21 mouse cellular contexts compared by ENCODE assay signal in genomic region chr2:153860715-153861114, GRCm38 (mm10). TPM values are rescaled to one million over a fixed set of nuclear protein-coding genes. Genes with fewer than 3 reads are reported as not detected.
"Had no signal": no experiment of that assay in that cellular context is flagged by ENCODE, and none has a peak within 500 bp of the region (broad histone marks: within the 10 kb centered on the region; RNA-seq: fewer than 3 reads in every experiment).

No protein-coding gene starts in this region.

- ATAC-seq: liver, postnatal 0 days; midbrain, embryonic 13.5 days had no signal

- H3K27me3 ChIP-seq: liver, embryonic 13.5 days; neural tube, embryonic 15.5 days had no signal

- H3K4me1 ChIP-seq: liver, embryonic 13.5 days; midbrain, embryonic 13.5 days; neural tube, embryonic 15.5 days had no signal

- H3K4me3 ChIP-seq: layer of hippocampus, adult 2 months; liver, embryonic 13.5 days; midbrain, embryonic 13.5 days; neural tube, embryonic 15.5 days had no signal

- H3K4me2 ChIP-seq: liver, embryonic 13.5 days; midbrain, embryonic 13.5 days; neural tube, embryonic 15.5 days had no signal

- H3K27ac ChIP-seq: layer of hippocampus, adult 2 months; liver, embryonic 13.5 days; midbrain, embryonic 13.5 days; neural tube, embryonic 15.5 days had no signal

- DNase-seq: kidney, adult 8-10 months; kidney, postnatal 10 days; kidney, postnatal 4 days; liver; liver, embryonic 13.5 days; liver, postnatal 0 days; lung, postnatal 36 days; right cerebral cortex, adult 18-20 months; right cerebral cortex, postnatal 25 days; thymus, postnatal 4 days had no signal

- H3K9me3 ChIP-seq: liver, embryonic 13.5 days; midbrain, embryonic 13.5 days; neural tube, embryonic 15.5 days had no signal

- H3K9ac ChIP-seq: liver, embryonic 13.5 days; liver, postnatal 0 days; midbrain, embryonic 13.5 days; neural tube, embryonic 15.5 days had no signal

- H3K36me3 ChIP-seq: liver, embryonic 13.5 days; midbrain, embryonic 13.5 days; neural tube, embryonic 15.5 days had no signal

RNA-seq across cellular contexts. Expression of gene Sun5, which starts 10.2 kb away (rescaled TPM):
- total RNA-seq: layer of hippocampus, adult 2 months; layer of hippocampus, postnatal 10 days; left cerebral cortex, postnatal 36 days; megakaryocyte progenitor cell, adult 5-6 weeks; midbrain, postnatal 0 days had no signal
- polyA plus RNA-seq: liver, embryonic 13.5 days; liver, postnatal 0 days; lung, embryonic 16.5 days; midbrain, embryonic 13.5 days; midbrain, postnatal 0 days; neural tube, embryonic 11.5 days; neural tube, embryonic 15.5 days; small intestine, adult 2 months; stomach, embryonic 16.5 days had no signal

RNA-seq across cellular contexts. Expression of gene Bpifb2, which starts 14.1 kb away (rescaled TPM):
- total RNA-seq: layer of hippocampus, adult 2 months; layer of hippocampus, postnatal 10 days; left cerebral cortex, postnatal 36 days; megakaryocyte progenitor cell, adult 5-6 weeks had no signal
- polyA plus RNA-seq: liver, embryonic 13.5 days; liver, postnatal 0 days; lung, embryonic 16.5 days; midbrain, embryonic 13.5 days; neural tube, embryonic 11.5 days; neural tube, embryonic 15.5 days; small intestine, adult 2 months; stomach, embryonic 16.5 days had no signal

RNA-seq across cellular contexts. Expression of gene Bpifb6, which starts 39.5 kb away (rescaled TPM):
- total RNA-seq: layer of hippocampus, adult 2 months; layer of hippocampus, postnatal 10 days; left cerebral cortex, postnatal 36 days; megakaryocyte progenitor cell, adult 5-6 weeks had no signal
- polyA plus RNA-seq: liver, embryonic 13.5 days; liver, postnatal 0 days; lung, embryonic 16.5 days; midbrain, embryonic 13.5 days; midbrain, postnatal 0 days; neural tube, embryonic 11.5 days; small intestine, adult 2 months; stomach, embryonic 16.5 days had no signal

RNA-seq across cellular contexts. Expression of gene Bpifb3, which starts 57.3 kb away (rescaled TPM):
- total RNA-seq: layer of hippocampus, adult 2 months; layer of hippocampus, postnatal 10 days; left cerebral cortex, postnatal 36 days; megakaryocyte progenitor cell, adult 5-6 weeks had no signal
- polyA plus RNA-seq: liver, embryonic 13.5 days; liver, postnatal 0 days; lung, embryonic 16.5 days; midbrain, embryonic 13.5 days; midbrain, postnatal 0 days; neural tube, embryonic 11.5 days; neural tube, embryonic 15.5 days; small intestine, adult 2 months; stomach, embryonic 16.5 days had no signal
